Comparison of ENCODE assay signal across 19 mouse cellular contexts in the genomic region with DNA sequence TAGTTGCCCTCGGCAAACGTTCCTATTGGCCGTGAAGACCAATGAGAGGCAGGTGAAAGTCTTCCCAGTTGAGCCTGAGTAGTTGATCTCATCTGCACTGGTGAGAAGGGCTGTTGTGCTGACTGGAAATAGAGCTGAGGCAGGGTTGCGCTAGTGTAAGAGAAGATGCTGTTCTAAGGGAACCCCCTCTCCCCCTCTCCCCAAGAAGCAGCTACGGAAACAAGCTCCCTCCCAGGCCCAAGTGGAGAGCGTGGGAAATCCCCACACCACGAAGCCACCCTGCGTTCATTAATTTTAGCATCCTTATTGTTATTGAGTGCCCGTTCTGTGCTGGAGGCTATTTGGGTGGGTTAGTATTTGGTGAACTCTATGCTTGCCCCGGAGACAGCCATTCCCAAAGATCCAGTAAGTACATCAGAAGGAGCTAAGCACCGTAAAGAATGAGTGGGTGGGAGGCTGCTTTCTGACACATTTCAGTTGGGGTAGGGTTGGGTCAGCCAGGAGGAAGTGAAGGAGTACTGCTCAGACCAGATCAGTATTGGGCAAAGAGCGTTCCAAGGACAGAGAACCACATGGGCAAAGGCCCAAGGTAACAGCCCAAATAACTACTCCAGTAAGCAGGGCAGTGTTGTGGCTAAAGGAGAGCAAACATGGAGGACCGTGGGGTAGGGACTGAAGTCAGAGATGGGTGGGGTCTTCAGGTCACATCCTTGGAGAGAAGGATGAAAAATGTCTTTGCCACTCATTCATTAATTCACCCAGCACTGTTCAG.
"Had no signal": no experiment of that assay in that cellular context is flagged by ENCODE, and none has a peak within 500 bp of the region (broad histone marks: within the 10 kb centered on the region; RNA-seq: fewer than 3 reads in every experiment).

No protein-coding gene starts in this region.

- H3K36me3 ChIP-seq: limb, embryonic 10.5 days; limb, embryonic 13.5 days; liver, embryonic 12.5 days; liver, embryonic 15.5 days; lung, embryonic 15.5 days; midbrain, embryonic 10.5 days; midbrain, embryonic 13.5 days had no signal

- H3K4me2 ChIP-seq: limb, embryonic 13.5 days; liver, embryonic 12.5 days; liver, embryonic 15.5 days; lung, embryonic 15.5 days; midbrain, embryonic 13.5 days had no signal

- H3K9me3 ChIP-seq: limb, embryonic 10.5 days; limb, embryonic 13.5 days; liver, embryonic 12.5 days; liver, embryonic 15.5 days; lung, embryonic 15.5 days; megakaryocyte, embryonic 14.5 days; midbrain, embryonic 10.5 days; midbrain, embryonic 13.5 days had no signal

- ATAC-seq: liver, embryonic 12.5 days; midbrain, embryonic 13.5 days had no signal

- H3K27ac ChIP-seq: limb, embryonic 10.5 days; limb, embryonic 13.5 days; liver, embryonic 12.5 days; liver, embryonic 15.5 days; lung, embryonic 15.5 days; midbrain, embryonic 10.5 days; midbrain, embryonic 13.5 days; stomach, postnatal 0 days had no signal

- DNase-seq: kidney, adult 18-20 months; kidney, adult 9 months; kidney, postnatal 14 days; liver; lung, adult 18-20 months; lung, postnatal 10 days; lung, postnatal 36 days; thymus, adult 2 months; thymus, postnatal 14 days; thymus, postnatal 4 days had no signal

- H3K4me1 ChIP-seq: megakaryocyte, embryonic 14.5 days had no signal

- H3K27me3 ChIP-seq: limb, embryonic 13.5 days; liver, embryonic 12.5 days; liver, embryonic 15.5 days; lung, embryonic 15.5 days; midbrain, embryonic 13.5 days had no signal

- H3K9ac ChIP-seq: limb, embryonic 13.5 days; liver, embryonic 12.5 days; liver, embryonic 15.5 days; lung, embryonic 15.5 days; midbrain, embryonic 13.5 days had no signal

- H3K4me3 ChIP-seq: limb, embryonic 10.5 days; limb, embryonic 13.5 days; liver, embryonic 12.5 days; liver, embryonic 15.5 days; lung, embryonic 15.5 days; megakaryocyte, embryonic 14.5 days; midbrain, embryonic 10.5 days; midbrain, embryonic 13.5 days had no signal
